Mouse (Mus musculus) neural tube, embryonic 14.5 days (tissue): ENCODE results near the gene Plcd3. TPM values are rescaled to one million over a fixed set of nuclear protein-coding genes. Genes with fewer than 3 reads are reported as not detected.
A peak's percentile ranks its signal among the peaks of the same experiment; 100 is the strongest.

Experiments used
- ATAC-seq: fragments of 200-750 bp; cut with Nextera tagmentation; 2 replicates; pipeline ENCODE4 v1.8.0; 2017; ENCODE audit warnings: low read depth, mild to moderate bottlenecking, moderate TSS enrichment, moderate library complexity
- H3K27ac ChIP-seq: fragments of 300-500 bp; sonication (generic); 2 replicates; pipeline ENCODE4 v1.5.1; 2014; ENCODE audit warnings: low read depth, mild to moderate bottlenecking, control low read depth, low read length, moderate library complexity, mixed read lengths
- H3K27me3 ChIP-seq: fragments of 300-500 bp; sonication (generic); 2 replicates; pipeline ENCODE4 v1.6.1; 2014; ENCODE audit warnings: low read length; ENCODE audit not compliant: control insufficient read depth, insufficient read depth
- H3K36me3 ChIP-seq: fragments of 300-500 bp; sonication (generic); 2 replicates; pipeline ENCODE4 v1.6.1; 2014; ENCODE audit warnings: low read length, mixed read lengths; ENCODE audit not compliant: control insufficient read depth, insufficient read depth
- H3K4me1 ChIP-seq: fragments of 300-500 bp; sonication (generic); 2 replicates; pipeline ENCODE4 v1.6.1; 2014; ENCODE audit warnings: low read length; ENCODE audit not compliant: control insufficient read depth, insufficient read depth
- H3K4me2 ChIP-seq: fragments of 300-500 bp; sonication (generic); 2 replicates; pipeline ENCODE4 v1.6.1; 2014; ENCODE audit warnings: mild to moderate bottlenecking, low read depth, low read length, control low read depth
- H3K4me3 ChIP-seq: fragments of 300-500 bp; sonication (generic); 2 replicates; pipeline ENCODE4 v1.5.1; 2014; ENCODE audit warnings: low read depth, low read length, control low read depth, mixed read lengths
- H3K9ac ChIP-seq: fragments of 300-500 bp; sonication (generic); replicated peaks from 2 replicates; pipeline ENCODE4 v1.6.1; 2014; ENCODE audit warnings: low read depth, mild to moderate bottlenecking, control low read depth, low read length, mixed read lengths
- H3K9me3 ChIP-seq: fragments of 300-500 bp; sonication (generic); 2 replicates; pipeline ENCODE4 v1.6.1; 2016; ENCODE audit warnings: low read length; ENCODE audit not compliant: control insufficient read depth
- WGBS: fragments of 180-500 bp; shearing (Covaris S2); extraction: QIAGEN DNeasy Blood & Tissue Kit; methylation state at CpG from one replicate; pipeline ENCODE4 v1.1.7; 2014; 5-methylcytosine and 5-hydroxymethylcytosine counted together
- polyA plus RNA-seq: library from polyadenylated mRNA; unstranded; fragments of >200 nt; fragmentation: Nextera tagmentation; extraction: Ambion mirVana; gene quantifications from 2 replicates; pipeline ENCODE4 v1.2.1, GENCODE M21; 2014

Gene Plcd3
- polyA plus RNA-seq, 1 experiment from 2014 or later = 1.4 TPM

- no peak overlapping the region for H3K27ac ChIP-seq
- H3K27me3 ChIP-seq = no peaks in the 10 kb centered on the region
- ATAC-seq = no peak
- H3K4me3 ChIP-seq = no peak overlapping the region
- H3K9me3 ChIP-seq = no peaks in the 10 kb centered on the region
- whole genome bisulfite sequencing = 90% methylated on average over 3 of the region's 3 CpGs
- peaks cover 31% of the 10 kb centered on the region for H3K36me3 ChIP-seq
- H3K4me1 ChIP-seq = no peaks in the 10 kb centered on the region
- no peak overlapping the region for H3K9ac ChIP-seq
- H3K4me2 ChIP-seq = no peak overlapping the region
Observed at GRCm38 (mm10) chr11:103043982-103044381, 57.5 kb downstream of the Plcd3 start.

GRCm38 (mm10) chr11:103042828-103043227 lies 58.6 kb downstream of the Plcd3 start:
- 74% methylated on average over 4 of the region's 4 CpGs for WGBS
- ATAC-seq = no peak
- no peak overlapping the region for H3K4me2 ChIP-seq
- H3K27me3 ChIP-seq = no peaks in the 10 kb centered on the region
- no peak overlapping the region for H3K4me3 ChIP-seq
- H3K36me3 ChIP-seq = peaks cover 31% of the 10 kb centered on the region
- no peaks in the 10 kb centered on the region for H3K9me3 ChIP-seq
- H3K9ac ChIP-seq = no peak overlapping the region
- no peaks in the 10 kb centered on the region for H3K4me1 ChIP-seq
- no peak overlapping the region for H3K27ac ChIP-seq

DNA sequence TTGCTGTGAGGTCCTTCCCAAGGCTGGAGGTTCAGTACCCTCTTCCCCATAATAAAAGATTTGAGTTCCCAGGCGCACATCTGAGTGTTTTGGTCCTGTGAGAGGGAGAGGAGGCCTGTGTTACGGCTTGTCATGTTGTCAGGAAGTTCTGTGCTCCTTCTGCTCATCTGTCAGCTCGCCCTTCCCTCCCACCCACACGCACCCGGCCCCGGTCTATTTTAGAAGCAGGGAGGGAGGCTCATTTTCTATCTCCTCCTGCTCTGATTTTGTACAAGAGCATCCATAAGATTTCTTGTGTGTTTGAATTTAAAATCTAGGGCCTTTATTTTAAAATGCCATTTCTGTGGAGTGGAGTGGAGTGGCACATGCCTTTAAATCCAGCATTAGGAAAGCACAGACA lies 63.4 kb downstream of the Plcd3 start:
- H3K36me3 ChIP-seq = no peaks in the 10 kb centered on the region
- H3K9ac ChIP-seq = no peak overlapping the region
- no peak overlapping the region for H3K27ac ChIP-seq
- H3K27me3 ChIP-seq = no peaks in the 10 kb centered on the region
- H3K4me3 ChIP-seq = no peak overlapping the region
- H3K4me1 ChIP-seq = no peaks in the 10 kb centered on the region
- ATAC-seq = no peak
- H3K9me3 ChIP-seq = no peaks in the 10 kb centered on the region
- WGBS = 92% methylated on average over 6 of the region's 6 CpGs
- no peak overlapping the region for H3K4me2 ChIP-seq

DNA sequence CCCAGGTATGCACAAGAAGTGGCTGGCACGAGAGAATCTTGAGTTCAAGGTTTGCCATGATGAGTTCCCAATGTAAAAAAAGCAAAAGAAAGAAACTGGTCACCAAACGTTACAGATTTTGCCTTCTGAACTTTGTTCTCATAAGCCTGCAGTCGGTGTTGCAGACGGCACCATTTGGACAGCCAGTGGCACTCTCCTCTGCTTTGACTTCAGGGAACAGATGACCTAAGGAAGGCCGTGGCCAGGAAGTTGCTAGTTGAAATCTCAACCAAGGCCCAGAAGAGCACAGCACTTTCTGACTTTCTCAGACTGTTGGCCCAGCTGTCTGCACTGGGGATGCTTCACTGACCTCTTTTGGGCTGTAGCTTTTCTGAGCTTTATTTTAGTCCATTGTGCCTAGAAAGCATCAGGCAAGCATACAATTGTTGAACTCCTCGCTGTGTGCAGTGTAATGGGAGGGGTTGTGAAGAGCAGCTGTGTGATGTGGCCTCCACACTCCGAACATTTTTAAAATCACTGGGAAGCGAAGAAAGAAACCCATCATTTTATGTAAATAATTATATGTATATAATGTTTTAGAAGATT lies 64.5 kb downstream of the Plcd3 start:
- WGBS = 91% methylated on average over 8 of the region's 8 CpGs
- no peak overlapping the region for H3K27ac ChIP-seq
- no peaks in the 10 kb centered on the region for H3K36me3 ChIP-seq
- H3K27me3 ChIP-seq = no peaks in the 10 kb centered on the region
- no peak overlapping the region for H3K4me2 ChIP-seq
- H3K4me3 ChIP-seq = no peak overlapping the region
- H3K9ac ChIP-seq = no peak overlapping the region
- no peaks in the 10 kb centered on the region for H3K9me3 ChIP-seq
- H3K4me1 ChIP-seq = no peaks in the 10 kb centered on the region
- ATAC-seq = no peak

DNA sequence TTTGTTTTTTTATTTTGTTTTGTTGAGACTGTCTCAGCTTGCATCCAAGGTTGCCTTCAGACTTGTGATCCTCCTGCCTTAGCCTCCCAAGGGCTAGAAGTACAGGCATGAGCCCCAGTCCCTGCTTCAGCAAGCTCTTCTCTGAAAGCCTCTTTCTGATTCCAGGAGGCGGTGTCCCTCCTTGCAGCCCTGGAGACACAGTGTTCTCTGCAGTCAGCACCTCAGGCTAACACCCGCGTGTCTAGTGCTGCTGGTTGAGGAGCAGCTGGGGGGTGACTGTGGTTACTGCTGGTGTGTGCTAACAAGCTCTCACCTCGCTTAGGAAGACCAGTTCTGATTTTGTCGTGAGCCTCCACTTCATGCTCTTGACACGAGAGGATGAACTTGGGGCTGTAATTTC lies 66.5 kb downstream of the Plcd3 start:
- no peak overlapping the region for H3K4me3 ChIP-seq
- no peak for ATAC-seq
- H3K9ac ChIP-seq = no peak overlapping the region
- no peaks in the 10 kb centered on the region for H3K36me3 ChIP-seq
- no peaks in the 10 kb centered on the region for H3K27me3 ChIP-seq
- no peaks in the 10 kb centered on the region for H3K9me3 ChIP-seq
- WGBS = 91% methylated on average over 6 of the region's 6 CpGs
- H3K27ac ChIP-seq = no peak overlapping the region
- H3K4me1 ChIP-seq = no peaks in the 10 kb centered on the region
- H3K4me2 ChIP-seq = no peak overlapping the region

DNA sequence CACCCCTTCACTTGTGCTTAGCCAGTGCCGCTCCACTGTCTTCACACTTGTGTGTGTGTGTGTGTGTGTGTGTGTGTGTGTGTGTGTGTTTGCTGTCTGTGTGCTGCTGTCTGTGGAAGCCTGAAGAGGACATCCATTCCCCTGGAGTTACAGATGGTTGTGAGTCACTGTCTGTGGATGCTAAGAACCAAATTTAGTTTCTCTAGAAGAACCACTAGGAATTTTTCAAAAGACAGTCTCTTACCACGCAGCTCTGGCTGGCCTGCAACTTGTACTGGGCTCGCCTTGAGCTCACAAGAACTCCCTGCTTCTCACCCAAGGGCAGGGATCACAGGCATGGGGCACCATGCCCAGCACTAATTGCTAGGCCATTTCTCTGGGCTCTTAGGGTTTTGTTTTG lies 68.4 kb downstream of the Plcd3 start:
- peaks cover 5% of the 10 kb centered on the region for H3K4me1 ChIP-seq
- no peak overlapping the region for H3K4me2 ChIP-seq
- no peaks in the 10 kb centered on the region for H3K27me3 ChIP-seq
- no peaks in the 10 kb centered on the region for H3K36me3 ChIP-seq
- H3K27ac ChIP-seq = no peak overlapping the region
- H3K9ac ChIP-seq = no peak overlapping the region
- H3K9me3 ChIP-seq = no peaks in the 10 kb centered on the region
- ATAC-seq = no peak
- 95% methylated on average over 3 of the region's 3 CpGs for WGBS
- H3K4me3 ChIP-seq = no peak overlapping the region

DNA sequence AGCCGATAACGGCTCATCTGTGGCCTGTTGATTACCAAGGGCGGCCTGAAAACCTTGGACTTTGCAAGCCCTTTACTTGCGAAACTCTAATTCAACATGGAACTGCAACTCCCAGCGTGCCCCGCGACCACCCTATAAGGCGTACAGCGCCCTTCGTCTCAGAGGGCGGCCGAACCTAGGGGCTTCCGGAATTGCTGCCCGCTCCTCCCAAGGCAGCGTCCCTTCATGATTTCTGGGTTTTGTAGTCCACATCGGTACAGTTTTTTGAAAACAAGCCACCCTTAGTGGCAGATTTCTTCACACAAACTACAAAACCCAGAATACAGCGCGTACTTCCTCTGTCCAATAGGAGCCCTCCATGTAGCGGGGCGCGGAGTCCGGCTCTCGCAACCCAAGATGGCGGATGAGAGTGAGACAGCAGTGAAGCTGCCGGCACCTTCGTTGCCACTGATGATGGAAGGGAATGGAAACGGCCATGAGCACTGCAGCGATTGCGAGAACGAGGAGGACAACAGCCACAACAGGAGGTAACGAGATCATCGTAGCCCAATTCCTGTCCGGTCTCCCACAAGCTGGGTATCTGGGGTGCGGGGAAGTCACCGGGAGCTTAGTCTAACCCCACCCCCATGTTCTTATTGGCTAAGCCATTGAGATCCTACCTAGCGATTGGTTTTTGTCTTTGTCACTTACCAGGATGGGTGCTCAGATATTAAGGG lies 73.1 kb downstream of the Plcd3 start, which contains the start of the genes Nmt1 and Dcakd:
Nmt1 (plus strand) TSS at position 15 of the 716 bp plus-strand sequence.
Dcakd (minus strand) TSS at position 158 of the 716 bp plus-strand sequence.
- peak within 1 kb of the TSS; percentile 60 for H3K4me2 ChIP-seq
- no peaks in the 10 kb centered on the region for H3K9me3 ChIP-seq
- under 1% methylated on average over 36 of the region's 36 CpGs for WGBS
- H3K36me3 ChIP-seq = no peaks in the 10 kb centered on the region
- peak within 1 kb of the TSS; percentile 65 for H3K27ac ChIP-seq
- peak within 1 kb of the TSS; percentile 55 for H3K9ac ChIP-seq
- no peaks in the 10 kb centered on the region for H3K27me3 ChIP-seq
- peak; percentile 98 for ATAC-seq
- H3K4me3 ChIP-seq = peak within 1 kb of the TSS; percentile 52
- H3K4me1 ChIP-seq = peaks cover 5% of the 10 kb centered on the region

DNA sequence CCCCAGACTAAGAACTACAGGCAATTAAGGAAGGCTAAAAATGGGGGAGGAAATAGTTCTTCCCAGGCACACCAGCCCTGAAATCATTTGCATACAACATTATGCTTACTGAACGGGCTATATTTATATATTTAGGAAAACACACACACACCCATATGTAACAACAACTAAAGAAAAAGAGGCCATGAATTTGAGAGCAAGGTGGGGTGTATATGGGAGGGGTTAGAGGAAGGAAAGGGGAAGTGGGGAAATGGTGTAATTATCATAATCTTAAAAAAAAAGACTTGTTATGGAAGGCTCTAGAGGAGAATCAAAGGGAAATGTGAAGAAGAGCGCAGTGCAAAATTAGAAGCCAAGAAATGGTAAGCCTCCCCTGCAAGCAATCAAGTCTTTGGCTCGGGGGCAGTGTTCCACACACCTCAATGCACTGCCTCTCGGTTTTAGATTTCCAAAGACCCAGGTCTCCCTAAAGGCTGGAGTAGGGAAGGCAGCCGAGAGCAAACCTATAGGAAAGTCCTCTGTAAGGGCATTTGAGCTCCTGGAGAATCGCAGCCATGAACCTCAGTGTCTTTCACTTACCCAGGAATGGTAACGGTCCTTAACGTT lies 73.8 kb downstream of the Plcd3 start:
- Histone ChIP-seq H3K36me3 (no peaks in the 10 kb centered on the region), H3K27ac (peak overlapping the region; percentile 65), H3K4me2 (peak overlapping the region; percentile 59), H3K4me3 (peak overlapping the region; percentile 52), H3K9ac (peak overlapping the region; percentile 55), H3K4me1 (peaks cover 5% of the 10 kb centered on the region), H3K27me3 (no peaks in the 10 kb centered on the region), H3K9me3 (no peaks in the 10 kb centered on the region)
- 15% methylated on average over 8 of the region's 8 CpGs for WGBS
- peak; percentile 9 for ATAC-seq

DNA sequence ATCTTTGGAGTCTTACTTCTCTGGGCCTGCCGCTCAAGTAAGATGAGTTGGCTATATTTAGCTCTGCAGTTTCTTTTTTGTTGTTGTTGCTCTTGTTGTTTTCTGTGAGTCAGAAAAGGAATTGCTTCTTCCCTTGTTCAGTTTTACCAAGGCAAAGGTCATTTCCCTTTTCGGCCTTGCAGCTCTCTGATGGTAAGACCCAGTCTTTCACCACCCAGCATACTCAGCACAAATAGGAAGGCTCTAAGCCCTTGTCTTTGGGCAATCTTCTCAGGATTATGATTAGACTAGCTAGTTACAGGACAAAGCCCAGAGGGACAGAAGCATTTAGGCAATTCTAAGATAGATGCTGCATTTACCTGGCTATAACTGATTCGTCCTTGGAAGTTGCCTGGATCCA lies 74.6 kb downstream of the Plcd3 start:
- ATAC-seq = no peak
- no peaks in the 10 kb centered on the region for H3K36me3 ChIP-seq
- no peak overlapping the region for H3K4me2 ChIP-seq
- no peak overlapping the region for H3K4me3 ChIP-seq
- peaks cover 5% of the 10 kb centered on the region for H3K4me1 ChIP-seq
- H3K27me3 ChIP-seq = no peaks in the 10 kb centered on the region
- WGBS = 97% methylated on average over 3 of the region's 3 CpGs
- H3K27ac ChIP-seq = no peak overlapping the region
- no peak overlapping the region for H3K9ac ChIP-seq
- no peaks in the 10 kb centered on the region for H3K9me3 ChIP-seq
